Mouse (Mus musculus): ENCODE results near the gene Stard13. TPM values are rescaled to one million over a fixed set of nuclear protein-coding genes. Genes with fewer than 3 reads are reported as not detected.

The Stard13 gene
- polyA plus RNA-seq, 1 experiment from 2014 or later = 19.1 TPM

DNA sequence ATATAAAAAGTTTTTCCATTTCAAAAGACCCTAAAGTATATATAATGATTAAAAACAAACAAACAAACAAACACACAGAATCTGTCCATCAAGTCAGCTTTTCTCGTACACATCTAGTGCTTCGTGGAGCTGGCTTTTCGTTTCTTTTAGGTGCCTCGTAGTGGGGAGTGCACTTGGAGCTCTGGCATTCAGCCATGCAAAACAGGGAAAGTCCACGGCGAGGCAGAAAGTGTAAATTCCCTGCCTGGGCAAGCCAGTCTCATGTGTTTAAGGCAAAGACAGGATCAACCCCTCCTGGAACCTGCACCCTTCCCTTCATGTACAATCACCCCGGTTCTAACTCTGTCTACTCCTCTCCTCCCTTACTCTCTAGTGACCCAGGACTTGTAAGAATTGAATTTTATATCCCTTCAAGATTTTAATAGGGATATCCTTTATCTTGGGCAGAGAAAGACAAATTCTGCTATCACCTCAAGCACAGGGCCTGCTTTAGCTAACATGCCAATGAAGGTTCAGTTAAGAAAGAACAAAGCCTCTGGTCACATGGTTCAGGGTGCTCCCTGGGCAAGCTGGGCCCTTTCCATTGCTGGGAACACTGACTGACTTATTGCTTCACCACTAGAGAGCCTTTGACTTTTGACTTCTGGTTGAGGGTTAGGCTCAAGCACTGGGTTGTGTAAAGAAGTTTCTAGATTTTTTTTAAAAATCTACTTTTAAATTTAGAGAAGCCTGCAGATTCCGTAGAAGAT is 98.4 kb downstream of the Stard13 start:
- peak overlapping the region; percentile 66 for H3K27ac ChIP-seq (ENCODE audit: low read length)
- no peaks in the 10 kb centered on the region for H3K27me3 ChIP-seq (replicated peaks; ENCODE audit: insufficient read depth, low read length)
- H3K4me2 ChIP-seq (replicated peaks; ENCODE audit: low read depth, low read length) = no peak overlapping the region
- peaks cover 13% of the 10 kb centered on the region; the same call in 1 of the 2 replicates for H3K4me1 ChIP-seq (ENCODE audit: insufficient read depth, low read depth, low read length)
- ATAC-seq (peak; percentile 78), DNase-seq (ENCODE audit: low spot score) (peak; percentile 66)
- no peaks in the 10 kb centered on the region for H3K36me3 ChIP-seq (ENCODE audit: insufficient read depth, low read length)
- 42% methylated on average over 8 of the region's 8 CpGs for WGBS
- H3K9ac ChIP-seq (replicated peaks; ENCODE audit: low read depth) = no peak overlapping the region
- TF ChIP-seq CTCF (IDR thresholded peaks at IDR 0.05) (no peak), EP300 (IDR thresholded peaks at IDR 0.05) (no peak; the same call in 1 of the 2 replicates)
- no peaks in the 10 kb centered on the region for H3K9me3 ChIP-seq (ENCODE audit: low read length)
- H3K4me3 ChIP-seq (ENCODE audit: low read depth, low read length) = no peak overlapping the region

DNA sequence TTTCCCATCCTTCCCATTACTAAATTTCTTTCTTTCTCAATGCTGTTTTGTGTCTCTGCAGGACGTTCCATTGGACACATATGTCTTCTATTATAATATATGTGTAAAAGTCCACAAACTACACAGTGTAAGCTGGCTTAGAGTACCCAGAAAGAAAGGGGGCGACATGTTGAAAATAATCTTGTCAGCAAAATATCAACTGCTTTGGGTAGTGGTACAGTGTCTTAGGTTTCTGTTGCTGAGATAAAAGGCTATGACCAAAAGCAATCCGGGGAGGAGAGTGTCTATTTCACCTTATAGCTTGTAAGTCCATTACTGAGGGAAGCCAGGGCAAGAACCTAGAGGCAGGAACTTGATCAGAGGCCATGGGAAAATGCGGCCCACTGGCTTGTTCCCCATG is 99.4 kb downstream of the Stard13 start:
- no peak for TF ChIP-seq EP300 (IDR thresholded peaks at IDR 0.05)
- TF ChIP-seq CTCF (IDR thresholded peaks at IDR 0.05) = no peak
- Histone ChIP-seq H3K4me3 (ENCODE audit: low read depth, low read length) (no peak overlapping the region), H3K4me1 (ENCODE audit: insufficient read depth, low read depth, low read length) (peaks cover 13% of the 10 kb centered on the region; the same call in 1 of the 2 replicates), H3K27ac (ENCODE audit: low read length) (0 out of 2 replicates have a peak overlapping the region, but pooled peaks have one; percentile 10), H3K9ac (replicated peaks; ENCODE audit: low read depth) (no peak overlapping the region), H3K36me3 (ENCODE audit: insufficient read depth, low read length) (no peaks in the 10 kb centered on the region), H3K4me2 (replicated peaks; ENCODE audit: low read depth, low read length) (no peak overlapping the region), H3K27me3 (replicated peaks; ENCODE audit: insufficient read depth, low read length) (no peaks in the 10 kb centered on the region), H3K9me3 (ENCODE audit: low read length) (no peaks in the 10 kb centered on the region)
- DNase-seq (ENCODE audit: low spot score) (no peak), ATAC-seq (no peak)
- 97% methylated on average over 4 of the region's 4 CpGs for WGBS

DNA sequence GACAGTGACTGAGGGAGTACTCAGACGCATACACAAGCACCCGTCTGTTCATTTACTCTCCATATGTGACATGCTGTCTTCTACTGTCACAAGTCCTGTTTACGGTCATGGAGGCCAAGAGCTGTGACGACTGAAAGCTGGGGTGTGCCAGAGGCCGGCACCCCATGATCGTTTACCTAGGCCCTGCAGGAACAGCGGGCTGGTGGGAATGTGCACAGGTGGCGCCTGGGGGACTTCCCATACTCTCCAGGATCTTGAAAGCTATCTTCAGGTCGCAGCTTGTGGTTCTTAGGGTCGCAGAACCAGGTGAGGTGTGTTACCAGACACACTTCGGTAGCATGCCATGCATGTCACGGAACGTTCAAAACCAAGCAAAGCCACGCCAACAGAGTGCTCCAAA is 99.9 kb downstream of the Stard13 start:
- 87% methylated on average over 14 of the region's 14 CpGs for WGBS
- no peak for ATAC-seq
- TF ChIP-seq CTCF (IDR thresholded peaks at IDR 0.05) (no peak), EP300 (IDR thresholded peaks at IDR 0.05) (no peak)

DNA sequence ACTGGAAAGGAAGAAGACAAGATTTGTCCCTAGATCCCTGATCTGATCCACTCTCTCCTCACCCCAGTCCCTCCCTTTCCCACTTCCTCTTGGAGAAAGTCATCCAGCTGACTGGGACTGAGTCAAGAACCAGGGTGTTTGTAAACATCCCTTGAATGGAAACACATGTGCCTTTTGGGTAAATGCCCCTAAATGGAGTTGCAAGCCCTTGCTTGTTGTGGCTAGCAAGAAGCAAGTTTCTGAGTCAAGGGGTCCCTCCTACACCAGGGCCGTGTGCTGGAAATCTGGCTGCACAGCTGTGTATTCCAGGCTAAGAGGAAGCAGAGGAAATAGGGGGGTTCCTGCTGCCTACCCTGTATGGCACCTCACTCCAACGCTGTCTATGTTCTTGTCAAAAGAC is 103.9 kb downstream of the Stard13 start:
- Histone ChIP-seq H3K36me3 (ENCODE audit: insufficient read depth, low read length) (no peaks in the 10 kb centered on the region), H3K27ac (ENCODE audit: low read length) (peak overlapping the region; percentile 55), H3K27me3 (replicated peaks; ENCODE audit: insufficient read depth, low read length) (no peaks in the 10 kb centered on the region), H3K4me2 (replicated peaks; ENCODE audit: low read depth, low read length) (no peak overlapping the region), H3K4me1 (ENCODE audit: insufficient read depth, low read depth, low read length) (no peaks in the 10 kb centered on the region; the same call in 1 of the 2 replicates), H3K9ac (replicated peaks; ENCODE audit: low read depth) (no peak overlapping the region), H3K9me3 (ENCODE audit: low read length) (no peaks in the 10 kb centered on the region), H3K4me3 (ENCODE audit: low read depth, low read length) (no peak overlapping the region)
- 34% methylated on average over 2 of the region's 2 CpGs for WGBS
- peak; percentile 64; the same call in 1 of the 2 replicates for TF ChIP-seq EP300 (IDR thresholded peaks at IDR 0.05)
- TF ChIP-seq CTCF (IDR thresholded peaks at IDR 0.05) = no peak
- DNase-seq (ENCODE audit: low spot score) (peak; percentile 89), ATAC-seq (peak; percentile 83)

More for the DNA sequence above, 99.9 kb downstream of the Stard13 start:
- Histone ChIP-seq H3K9me3 (ENCODE audit: low read length) (no peaks in the 10 kb centered on the region), H3K27ac (ENCODE audit: low read length) (no peak overlapping the region), H3K4me3 (ENCODE audit: low read depth, low read length) (no peak overlapping the region), H3K4me1 (ENCODE audit: insufficient read depth, low read depth, low read length) (peaks cover 13% of the 10 kb centered on the region; the same call in 1 of the 2 replicates), H3K9ac (replicated peaks; ENCODE audit: low read depth) (no peak overlapping the region), H3K36me3 (ENCODE audit: insufficient read depth, low read length) (no peaks in the 10 kb centered on the region), H3K4me2 (replicated peaks; ENCODE audit: low read depth, low read length) (no peak overlapping the region), H3K27me3 (replicated peaks; ENCODE audit: insufficient read depth, low read length) (no peaks in the 10 kb centered on the region)
- no peak for DNase-seq (ENCODE audit: low spot score)

DNA sequence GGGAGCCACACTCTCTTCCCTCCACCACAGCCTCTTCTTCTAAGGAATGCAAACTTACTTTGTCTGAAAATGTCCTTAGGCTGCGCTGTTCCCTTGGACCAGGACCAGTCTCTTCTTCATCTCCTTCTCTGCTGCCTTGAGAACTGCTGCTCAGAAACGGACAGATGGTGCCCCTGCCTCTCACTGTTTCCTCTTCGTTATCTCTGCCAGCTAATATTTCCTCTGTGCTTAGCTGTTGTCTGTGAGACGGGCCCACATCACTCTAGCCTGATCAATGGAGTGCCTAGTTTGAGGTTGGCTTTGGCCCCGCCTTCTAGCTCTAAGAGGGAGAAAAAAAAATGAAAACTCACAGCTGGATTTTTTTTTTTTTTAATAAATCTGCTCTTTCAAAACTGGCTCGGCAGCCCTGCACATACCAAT is 106.3 kb downstream of the Stard13 start:
- Histone ChIP-seq H3K9me3 (ENCODE audit: low read length) (no peaks in the 10 kb centered on the region), H3K36me3 (ENCODE audit: insufficient read depth, low read length) (no peaks in the 10 kb centered on the region), H3K27me3 (replicated peaks; ENCODE audit: insufficient read depth, low read length) (no peaks in the 10 kb centered on the region), H3K4me1 (ENCODE audit: insufficient read depth, low read depth, low read length) (no peaks in the 10 kb centered on the region; the same call in 1 of the 2 replicates), H3K4me2 (replicated peaks; ENCODE audit: low read depth, low read length) (peak overlapping the region; percentile 38), H3K27ac (ENCODE audit: low read length) (peak overlapping the region; percentile 72), H3K4me3 (ENCODE audit: low read depth, low read length) (peak overlapping the region; percentile 39), H3K9ac (replicated peaks; ENCODE audit: low read depth) (peak overlapping the region; percentile 20; the same call in 1 of the 2 replicates)
- ATAC-seq (peak; percentile 48), DNase-seq (ENCODE audit: low spot score) (peak; percentile 76)
- WGBS = 20% methylated on average over 6 of the region's 6 CpGs
- TF ChIP-seq CTCF (IDR thresholded peaks at IDR 0.05) (peak; percentile 5; the same call in 1 of the 2 replicates), EP300 (IDR thresholded peaks at IDR 0.05) (no peak)

GRCm38 (mm10) chr5:151126608-151127005 is 107.0 kb downstream of the Stard13 start:
- TF ChIP-seq CTCF (IDR thresholded peaks at IDR 0.05) (no peak), EP300 (IDR thresholded peaks at IDR 0.05) (no peak)
- Histone ChIP-seq H3K4me2 (replicated peaks; ENCODE audit: low read depth, low read length) (peak overlapping the region; percentile 38), H3K27ac (ENCODE audit: low read length) (peak overlapping the region; percentile 72), H3K4me3 (ENCODE audit: low read depth, low read length) (peak overlapping the region; percentile 39), H3K9ac (replicated peaks; ENCODE audit: low read depth) (peak overlapping the region; percentile 4; the same call in 1 of the 2 replicates), H3K36me3 (ENCODE audit: insufficient read depth, low read length) (no peaks in the 10 kb centered on the region), H3K4me1 (ENCODE audit: insufficient read depth, low read depth, low read length) (no peaks in the 10 kb centered on the region; the same call in 1 of the 2 replicates), H3K9me3 (ENCODE audit: low read length) (no peaks in the 10 kb centered on the region), H3K27me3 (replicated peaks; ENCODE audit: insufficient read depth, low read length) (no peaks in the 10 kb centered on the region)
- ATAC-seq (no peak), DNase-seq (ENCODE audit: low spot score) (no peak)
- 54% methylated on average over 10 of the region's 10 CpGs for WGBS
